Mouse (Mus musculus) c-Kit-positive CD71-positive TER-119-positive erythroid progenitor cells, embryonic 14.5 days (primary cell): ENCODE results near the gene Swap70.

Experiments used
- DNase-seq: peaks from one replicate; pipeline ENCODE4 v3.0.0-alpha.2; 2013; ENCODE audit warnings: low spot score

The Swap70 gene

DNA sequence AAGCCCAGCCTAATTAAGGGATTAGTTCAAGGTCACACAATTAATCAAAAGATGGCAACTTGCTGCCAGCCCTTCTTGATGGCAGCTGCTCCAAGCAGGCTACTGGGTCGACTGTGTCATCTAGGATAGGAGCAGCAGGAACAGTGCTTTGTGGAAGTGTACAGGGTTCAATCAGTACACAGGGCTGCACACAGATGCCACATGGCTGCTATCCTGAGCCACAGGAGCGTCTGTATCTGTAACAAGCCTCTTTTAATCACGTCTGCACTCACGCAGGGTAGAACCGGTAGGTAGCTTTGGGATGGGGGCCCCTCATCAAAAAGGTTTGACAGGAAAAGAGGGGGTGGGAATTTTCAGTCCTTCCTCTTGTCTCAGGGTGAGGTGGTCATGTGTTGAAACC, 84.8 kb downstream of the Swap70 start:
- no peak for DNase-seq

GRCm38 (mm10) chr7:110307741-110308140, 86.2 kb downstream of the Swap70 start:
- DNase-seq: no peak

- no peak for DNase-seq
Observed at GRCm38 (mm10) chr7:110309246-110309645, 87.7 kb downstream of the Swap70 start.

DNA sequence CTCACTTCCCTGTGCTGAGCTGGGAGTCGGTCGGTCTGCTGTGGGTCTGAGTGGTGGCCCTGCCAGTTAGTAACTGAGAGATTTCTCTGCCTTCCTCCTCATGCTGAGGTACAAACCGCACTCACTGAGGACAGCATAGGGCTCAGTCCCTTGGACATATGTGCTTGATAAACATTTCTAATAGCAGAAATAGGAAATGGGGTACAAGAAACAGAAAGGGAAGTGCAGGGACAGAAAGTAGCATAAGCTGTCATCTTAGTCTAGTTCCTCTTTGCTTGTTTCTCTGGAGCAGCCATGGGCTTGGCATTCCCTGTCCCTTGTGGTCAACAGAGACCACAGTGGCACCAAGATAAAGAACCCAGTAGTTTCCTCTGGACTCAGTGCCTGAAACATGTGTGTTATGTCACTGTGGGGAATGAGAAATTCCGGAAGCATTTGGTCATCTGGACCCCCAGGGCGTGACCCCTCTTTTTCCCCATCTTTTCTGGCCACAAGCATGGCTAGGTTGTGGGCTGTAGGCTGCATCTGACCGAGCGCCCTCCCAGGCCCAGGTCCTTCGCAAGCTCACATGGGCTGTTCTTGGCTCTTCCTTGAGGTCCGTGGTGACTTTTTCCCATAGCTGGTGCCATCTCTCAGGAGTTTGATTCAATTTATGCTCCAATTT, 92.0 kb downstream of the Swap70 start:
- DNase-seq: no peak

DNA sequence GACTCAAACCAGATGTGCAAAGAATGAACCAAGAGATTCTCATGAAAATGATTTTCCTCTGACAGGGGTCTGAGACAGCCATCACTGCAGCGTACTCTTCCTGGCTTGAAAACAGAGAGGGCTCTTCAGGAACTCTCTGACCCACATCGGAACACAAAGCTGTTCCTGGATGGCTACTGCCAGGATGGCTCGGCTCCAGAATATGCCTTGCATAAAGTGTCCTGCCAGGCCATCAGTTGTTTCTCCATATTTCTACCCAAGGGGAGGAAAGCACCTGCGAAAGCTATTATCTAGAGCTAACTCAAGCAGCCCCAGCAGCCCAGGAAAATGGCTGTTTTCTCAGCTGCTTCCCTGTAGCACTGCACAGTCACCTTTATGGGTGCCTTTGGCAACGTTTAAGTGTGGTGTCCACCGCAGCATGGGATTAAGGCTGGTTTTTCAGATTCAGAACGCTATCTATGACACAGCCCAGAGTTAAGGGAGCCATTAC, 92.9 kb downstream of the Swap70 start:
- DNase-seq: no peak

- DNase-seq: no peak
Observed at GRCm38 (mm10) chr7:110315352-110315751, 93.8 kb downstream of the Swap70 start.

DNA sequence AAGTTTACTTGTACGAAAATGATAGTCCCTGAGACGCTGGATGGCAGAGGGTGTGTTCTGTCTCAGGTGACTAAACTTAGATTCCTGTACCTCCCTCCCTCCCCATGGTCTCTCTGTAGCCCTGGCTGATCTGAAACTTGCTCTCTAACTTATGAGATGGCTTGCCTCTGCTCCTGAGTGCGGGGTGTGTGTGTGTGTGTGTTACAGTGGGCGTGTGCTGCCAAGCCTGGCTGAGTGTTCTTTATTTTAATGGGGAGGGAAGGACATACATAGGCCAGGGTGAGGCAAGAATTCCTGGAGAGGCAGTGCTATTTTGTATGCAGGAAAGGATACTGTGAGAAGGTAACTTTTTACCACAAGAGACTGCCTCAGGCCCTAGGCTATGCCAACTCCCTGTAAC, 95.9 kb downstream of the Swap70 start:
- DNase-seq: no peak

- no peak for DNase-seq
Observed at GRCm38 (mm10) chr7:110318971-110319519, 97.5 kb downstream of the Swap70 start.

DNA sequence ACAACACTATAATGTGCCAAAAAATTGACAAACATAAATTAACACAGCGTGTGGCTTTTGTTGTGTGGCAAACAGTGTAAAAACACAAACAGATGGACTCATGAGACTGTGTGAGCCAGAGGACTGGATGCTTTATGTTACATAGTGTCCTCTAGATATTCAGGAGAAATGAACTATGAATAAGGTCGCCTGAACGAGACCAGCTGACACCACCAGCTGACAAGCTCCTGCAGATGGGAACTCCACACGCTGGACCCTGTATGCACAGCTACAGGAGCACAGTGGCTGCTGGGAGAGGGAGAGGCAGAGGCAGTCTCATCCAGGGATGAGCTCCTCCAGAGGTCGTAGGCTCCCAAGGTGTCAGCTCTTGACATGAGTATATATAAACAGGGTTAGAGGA, 99.6 kb downstream of the Swap70 start:
- DNase-seq: no peak

DNA sequence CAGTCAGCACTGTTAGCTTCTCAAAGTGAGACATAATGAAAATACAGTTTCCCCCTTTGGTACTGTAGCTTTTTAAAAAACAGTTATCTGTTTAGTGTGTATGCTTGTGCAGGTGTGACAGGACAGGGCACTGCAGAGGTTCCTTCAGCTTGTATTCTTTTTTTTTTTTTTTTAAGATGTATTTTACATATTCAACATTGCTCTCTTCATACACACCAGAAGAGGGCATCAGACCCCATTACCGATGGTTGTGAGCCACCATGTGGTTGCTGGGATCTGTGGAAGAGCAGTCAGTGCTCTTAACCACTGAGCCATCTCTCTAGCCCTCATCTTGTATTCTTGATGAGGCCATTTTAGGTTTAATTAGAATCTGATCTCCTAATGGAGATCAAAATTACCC, 103.3 kb downstream of the Swap70 start:
- DNase-seq: no peak

DNA sequence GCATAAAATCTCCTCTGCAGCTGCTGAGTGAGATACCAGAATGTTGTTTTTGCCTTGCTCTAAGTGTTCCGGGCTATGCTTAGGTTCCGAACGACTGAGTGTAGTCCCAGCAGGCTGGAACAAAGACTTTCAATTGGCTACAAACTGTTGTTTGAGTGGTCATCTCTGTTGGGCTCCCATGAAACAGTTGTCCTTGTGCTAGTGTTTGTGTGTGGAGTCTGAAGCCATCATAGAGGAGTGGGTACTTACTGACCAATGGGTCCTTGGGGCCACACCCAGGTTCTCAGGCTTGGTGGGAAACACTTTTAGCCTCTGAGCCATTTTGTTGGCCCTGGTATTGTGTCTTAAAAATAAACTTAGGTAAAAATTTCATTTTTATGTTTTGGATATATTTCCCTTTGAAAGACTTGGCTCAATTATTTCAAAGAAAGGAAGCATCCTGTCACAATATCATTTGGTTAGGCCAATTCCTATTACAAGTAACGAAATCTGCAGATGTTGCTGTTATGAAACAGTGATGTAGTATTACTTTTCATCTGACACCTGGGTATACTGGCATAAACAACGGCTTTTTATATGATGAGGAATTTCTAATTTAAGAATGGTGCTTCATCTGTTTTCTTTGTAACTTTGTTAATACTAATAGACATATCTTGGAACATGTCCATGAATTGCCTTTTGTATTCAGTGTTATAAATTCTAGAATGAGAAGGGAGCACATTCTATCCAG, 104.0 kb downstream of the Swap70 start:
- DNase-seq: no peak
